Mouse (Mus musculus) kidney, postnatal 10 days (tissue): ENCODE data around the gene Plcd3.

Source experiments
- DNase-seq: peaks from one replicate; pipeline ENCODE4 v3.0.0; 2021; ENCODE audit warnings: mixed read lengths

Gene Plcd3

GRCm38 (mm10) chr11:103101481-103101865, at the start of gene Plcd3, which contains the start of gene Acbd4:
Plcd3 (minus strand) TSS chr11:103101658.
Acbd4 (plus strand) TSS chr11:103101682.
- peak; percentile 92 for DNase-seq

- no peak for DNase-seq
These were observed 48.3 kb upstream of the Plcd3 start for GRCm38 (mm10) chr11:103149771-103150170.

- peak; percentile 47 for DNase-seq
These were observed 46.3 kb upstream of the Plcd3 start for GRCm38 (mm10) chr11:103147766-103148165.

- no peak for DNase-seq
These were observed 44.9 kb upstream of the Plcd3 start for GRCm38 (mm10) chr11:103146386-103146785.

GRCm38 (mm10) chr11:103144309-103145285, 43.1 kb upstream of the Plcd3 start:
- DNase-seq, result peak; percentile 28

GRCm38 (mm10) chr11:103142441-103143182, 41.2 kb upstream of the Plcd3 start:
- peak; percentile 86 for DNase-seq

GRCm38 (mm10) chr11:103141944-103142255, 40.4 kb upstream of the Plcd3 start:
- peak; percentile 54 for DNase-seq

- peak; percentile 87 for DNase-seq
These were observed 39.9 kb upstream of the Plcd3 start for GRCm38 (mm10) chr11:103141101-103141943.

GRCm38 (mm10) chr11:103140763-103141100, 39.3 kb upstream of the Plcd3 start:
- DNase-seq, result no peak

GRCm38 (mm10) chr11:103139951-103140762, 38.7 kb upstream of the Plcd3 start:
- DNase-seq, result peak; percentile 23

- no peak for DNase-seq
These were observed 34.6 kb upstream of the Plcd3 start for GRCm38 (mm10) chr11:103136039-103136577.

GRCm38 (mm10) chr11:103134221-103134620, 32.8 kb upstream of the Plcd3 start:
- no peak for DNase-seq

- DNase-seq, result no peak
These were observed 32.2 kb upstream of the Plcd3 start for GRCm38 (mm10) chr11:103133456-103134185.

- DNase-seq, result peak; percentile 100
These were observed 31.4 kb upstream of the Plcd3 start for GRCm38 (mm10) chr11:103132576-103133455.

- peak; percentile 77 for DNase-seq
These were observed 30.5 kb upstream of the Plcd3 start, which contains the start of gene Hexim2 for GRCm38 (mm10) chr11:103131701-103132575. Hexim2 (plus strand) TSS chr11:103132429.

GRCm38 (mm10) chr11:103120315-103120714, 18.9 kb upstream of the Plcd3 start:
- DNase-seq, result no peak

GRCm38 (mm10) chr11:103119609-103120008, 18.2 kb upstream of the Plcd3 start:
- no peak for DNase-seq

GRCm38 (mm10) chr11:103118866-103119265, 17.4 kb upstream of the Plcd3 start:
- no peak for DNase-seq

GRCm38 (mm10) chr11:103117591-103118009, 16.1 kb upstream of the Plcd3 start:
- DNase-seq, result peak; percentile 80
